Comparison of ENCODE assay signal across 10 mouse cellular contexts in the genomic region with DNA sequence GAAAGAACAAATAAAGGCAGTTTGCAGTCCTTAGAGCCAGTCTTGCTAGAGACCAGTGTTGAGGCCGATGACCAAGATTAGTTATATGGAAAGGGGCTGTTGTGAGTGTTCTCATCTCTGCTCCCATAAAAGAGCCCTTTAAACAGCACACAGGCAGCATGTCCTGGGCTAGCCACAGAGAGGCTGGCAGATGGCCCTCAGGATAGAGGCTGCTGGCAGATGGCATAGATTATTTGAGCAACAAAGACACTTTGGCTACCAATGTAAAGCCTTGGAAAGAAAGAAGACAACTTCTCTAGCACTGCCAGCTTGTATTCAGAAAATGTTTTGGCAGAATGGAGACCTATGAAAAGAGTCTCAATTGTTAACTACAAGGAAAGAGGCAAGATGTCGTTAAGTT.
A peak's percentile ranks its signal among the peaks of the same experiment; 100 is the strongest.
DNase-seq lines count a peak whose midpoint lies in the region; ATAC-seq lines count a peak whose summit lies in the region.
"Had no signal": no experiment of that assay in that cellular context is flagged by ENCODE, and none has a peak within 500 bp of the region (broad histone marks: within the 10 kb centered on the region; RNA-seq: fewer than 3 reads in every experiment).

No protein-coding gene starts in this region.

- H3K4me3 ChIP-seq in hindbrain, embryonic 13.5 days = no peak overlapping the region

- H3K9me3 ChIP-seq in hindbrain, embryonic 13.5 days = no peaks in the 10 kb centered on the region

- no peak overlapping the region for H3K4me2 ChIP-seq in hindbrain, embryonic 13.5 days

- H3K36me3 ChIP-seq in hindbrain, embryonic 13.5 days = no peaks in the 10 kb centered on the region

- no peak overlapping the region for H3K9ac ChIP-seq in hindbrain, embryonic 13.5 days

- DNase-seq in urinary bladder, postnatal 14 days (ENCODE audit: low spot score) = peak; percentile 28
- DNase-seq in urinary bladder, postnatal 25 days (ENCODE audit: low spot score) = no peak
- peak; percentile 77 for DNase-seq in cerebellum, adult 9-11 months
- DNase-seq in heart, postnatal 36 days = no peak
- no peak for DNase-seq in left cerebral cortex, adult 11 months (ENCODE audit: low spot score)
- no peak for DNase-seq in left cerebral cortex, postnatal 25 days (ENCODE audit: low spot score in 2 of 2)
- DNase-seq: adrenal gland, postnatal 25 days; lung, adult 18-20 months had no signal

- peaks cover 5% of the 10 kb centered on the region; the same call in 1 of the 2 replicates for H3K4me1 ChIP-seq in hindbrain, embryonic 13.5 days (replicated peaks)

- H3K27me3 ChIP-seq in hindbrain, embryonic 13.5 days = no peaks in the 10 kb centered on the region

- ATAC-seq in hindbrain, embryonic 13.5 days (ENCODE audit: low FRiP score) = no peak
- ATAC-seq: intestine, postnatal 0 days had no signal

- WGBS in hindbrain, embryonic 13.5 days = 42% methylated on average over 2 of the region's 2 CpGs

- H3K27ac ChIP-seq in hindbrain, embryonic 13.5 days = peak overlapping the region; percentile 1; the same call in 1 of the 2 replicates

- intact Hi-C loops in heart, postnatal 36 days (cut with DNase I) = no loop called here
- intact Hi-C loops in left cerebral cortex, postnatal 25 days (cut with DNase I) = no loop called here

Comparison
In these comparisons a context has a peak if more than half of its experiments do, and no peak if none do; other contexts are left out.
1. DNase-seq: peak in urinary bladder, postnatal 14 days (single experiment) and cerebellum, adult 9-11 months (single experiment); none in urinary bladder, postnatal 25 days (single experiment), heart, postnatal 36 days (0 of 2), left cerebral cortex, adult 11 months (single experiment) and left cerebral cortex, postnatal 25 days (0 of 2).